Comparison of ENCODE assay signal across 24 mouse cellular contexts in the genomic region with DNA sequence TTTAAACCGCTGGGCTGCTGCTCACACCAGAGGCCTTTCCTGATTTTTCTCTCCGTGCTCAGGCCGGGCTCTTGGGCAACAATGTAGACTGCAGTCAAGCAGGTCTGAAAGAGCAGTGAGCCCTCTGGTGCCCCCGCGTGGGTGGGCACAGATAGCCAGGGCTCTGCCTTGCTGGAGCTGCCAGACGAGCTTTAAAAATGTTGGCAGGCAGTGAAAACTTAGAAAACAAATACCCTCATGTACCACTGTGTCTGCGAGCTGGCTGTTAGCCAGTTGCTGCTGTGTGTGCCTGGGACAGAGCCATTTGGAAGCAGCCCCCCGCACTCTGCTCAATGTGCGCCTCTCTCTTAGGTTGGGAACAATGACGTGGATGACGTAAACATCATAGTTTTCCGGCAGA. TPM values are rescaled to one million over a fixed set of nuclear protein-coding genes. Genes with fewer than 3 reads are reported as not detected.
DNase-seq lines count a peak whose midpoint lies in the region; ATAC-seq lines count a peak whose summit lies in the region.
"Had no signal": no experiment of that assay in that cellular context is flagged by ENCODE, and none has a peak within 500 bp of the region (broad histone marks: within the 10 kb centered on the region; RNA-seq: fewer than 3 reads in every experiment).

No protein-coding gene starts in this region.

- no peaks in the 10 kb centered on the region for H3K9me3 ChIP-seq in hindbrain, embryonic 16.5 days (ENCODE audit: control insufficient read depth, low read length)
- no peaks in the 10 kb centered on the region for H3K9me3 ChIP-seq in hindbrain, embryonic 11.5 days (ENCODE audit: control insufficient read depth, low read length)
- no peaks in the 10 kb centered on the region for H3K9me3 ChIP-seq in midbrain, embryonic 16.5 days (replicated peaks; ENCODE audit: control insufficient read depth, low read length, poor library complexity, severe bottlenecking)
- no peaks in the 10 kb centered on the region for H3K9me3 ChIP-seq in midbrain, embryonic 10.5 days (replicated peaks)
- no peaks in the 10 kb centered on the region for H3K9me3 ChIP-seq in forebrain, embryonic 15.5 days
- H3K9me3 ChIP-seq: embryonic facial prominence, embryonic 12.5 days; liver, embryonic 15.5 days; lung, embryonic 15.5 days; megakaryocyte, embryonic 14.5 days; neural tube, embryonic 12.5 days had no signal

- H3K4me1 ChIP-seq in hindbrain, embryonic 16.5 days (ENCODE audit: control insufficient read depth, insufficient read depth, low read depth, low read length) = no peaks in the 10 kb centered on the region
- H3K4me1 ChIP-seq in hindbrain, embryonic 11.5 days (replicated peaks; ENCODE audit: control insufficient read depth, insufficient read depth, low read length) = no peaks in the 10 kb centered on the region
- H3K4me1 ChIP-seq in midbrain, embryonic 16.5 days (ENCODE audit: control insufficient read depth, insufficient read depth, low read length) = no peaks in the 10 kb centered on the region
- H3K4me1 ChIP-seq in midbrain, embryonic 10.5 days = no peaks in the 10 kb centered on the region
- H3K4me1 ChIP-seq in forebrain, embryonic 15.5 days = peaks cover 4% of the 10 kb centered on the region; the same call in 1 of the 2 replicates
- H3K4me1 ChIP-seq: embryonic facial prominence, embryonic 12.5 days; liver, embryonic 15.5 days; lung, embryonic 15.5 days; neural tube, embryonic 12.5 days had no signal

- peak; percentile 85 for ATAC-seq in hindbrain, embryonic 16.5 days
- ATAC-seq in hindbrain, embryonic 11.5 days (ENCODE audit: low FRiP score) = no peak
- ATAC-seq in midbrain, embryonic 16.5 days = peak; percentile 60; the same call in 1 of the 2 replicates
- peak; percentile 81 for ATAC-seq in forebrain, embryonic 15.5 days (replicated peaks)
- ATAC-seq in CD4-positive, CD25-positive, alpha-beta regulatory T cell, adult 4 months = no peak
- ATAC-seq: activated CD4-positive, CD25-positive, alpha-beta regulatory T cell, adult 4 months; intestine, postnatal 0 days had no signal

- no peak overlapping the region for H3K4me2 ChIP-seq in hindbrain, embryonic 16.5 days (ENCODE audit: low read length)
- no peak overlapping the region for H3K4me2 ChIP-seq in hindbrain, embryonic 11.5 days (replicated peaks; ENCODE audit: low read depth, low read length)
- H3K4me2 ChIP-seq in midbrain, embryonic 16.5 days (ENCODE audit: low read length) = no peak overlapping the region
- H3K4me2 ChIP-seq in forebrain, embryonic 15.5 days (replicated peaks) = no peak overlapping the region
- H3K4me2 ChIP-seq: embryonic facial prominence, embryonic 12.5 days; heart, embryonic 11.5 days; liver, embryonic 15.5 days; lung, embryonic 15.5 days; neural tube, embryonic 12.5 days had no signal

- DNase-seq in hindbrain, embryonic 11.5 days (ENCODE audit: low spot score) = no peak
- DNase-seq in midbrain, embryonic 10.5 days (ENCODE audit: low spot score) = no peak
- no peak for DNase-seq in heart, adult 8-10 months (ENCODE audit: low spot score)
- DNase-seq: adrenal gland, adult 8-10 months; cerebellum, adult 18-20 months; liver; lung, postnatal 36 days; right cerebral cortex, adult 18-20 months; right cerebral cortex, postnatal 4 days; thymus, postnatal 14 days had no signal

- 64% methylated on average over 12 of the region's 12 CpGs for WGBS in hindbrain, embryonic 16.5 days
- WGBS in hindbrain, embryonic 11.5 days = 94% methylated on average over 12 of the region's 12 CpGs
- WGBS in midbrain, embryonic 16.5 days = 80% methylated on average over 12 of the region's 12 CpGs
- 94% methylated on average over 12 of the region's 12 CpGs for WGBS in midbrain, embryonic 10.5 days
- WGBS in forebrain, embryonic 15.5 days = 48% methylated on average over 12 of the region's 12 CpGs

- H3K36me3 ChIP-seq in hindbrain, embryonic 16.5 days (ENCODE audit: control insufficient read depth, insufficient read depth, low read length) = peaks cover 31% of the 10 kb centered on the region
- peaks cover 3% of the 10 kb centered on the region; the same call in 1 of the 2 replicates for H3K36me3 ChIP-seq in hindbrain, embryonic 11.5 days (ENCODE audit: control insufficient read depth, insufficient read depth, low read length)
- H3K36me3 ChIP-seq in midbrain, embryonic 16.5 days (ENCODE audit: control insufficient read depth, insufficient read depth, low read length) = peaks cover 26% of the 10 kb centered on the region
- peaks cover 95% of the 10 kb centered on the region for H3K36me3 ChIP-seq in midbrain, embryonic 10.5 days
- peaks cover 54% of the 10 kb centered on the region for H3K36me3 ChIP-seq in forebrain, embryonic 15.5 days

- no peak overlapping the region for H3K27ac ChIP-seq in hindbrain, embryonic 16.5 days (ENCODE audit: low read depth, low read length)
- no peak overlapping the region for H3K27ac ChIP-seq in hindbrain, embryonic 11.5 days (ENCODE audit: low read depth, low read length)
- no peak overlapping the region for H3K27ac ChIP-seq in midbrain, embryonic 16.5 days (ENCODE audit: low read length)
- H3K27ac ChIP-seq in midbrain, embryonic 10.5 days (replicated peaks) = no peak overlapping the region
- no peak overlapping the region for H3K27ac ChIP-seq in forebrain, embryonic 15.5 days (replicated peaks)
- H3K27ac ChIP-seq: embryonic facial prominence, embryonic 12.5 days; liver, embryonic 15.5 days; lung, embryonic 15.5 days; neural tube, embryonic 12.5 days had no signal

- no peak overlapping the region for H3K9ac ChIP-seq in hindbrain, embryonic 16.5 days (ENCODE audit: low read depth, low read length)
- no peak overlapping the region for H3K9ac ChIP-seq in hindbrain, embryonic 11.5 days (ENCODE audit: low read depth, low read length)
- no peak overlapping the region for H3K9ac ChIP-seq in midbrain, embryonic 16.5 days (ENCODE audit: low read depth, low read length)
- H3K9ac ChIP-seq in forebrain, embryonic 15.5 days (replicated peaks) = no peak overlapping the region
- H3K9ac ChIP-seq: embryonic facial prominence, embryonic 12.5 days; liver, embryonic 15.5 days; lung, embryonic 15.5 days; neural tube, embryonic 12.5 days had no signal

- H3K27me3 ChIP-seq in hindbrain, embryonic 16.5 days (replicated peaks; ENCODE audit: control insufficient read depth, insufficient read depth, low read length) = no peaks in the 10 kb centered on the region
- no peaks in the 10 kb centered on the region for H3K27me3 ChIP-seq in hindbrain, embryonic 11.5 days (ENCODE audit: control insufficient read depth, insufficient read depth, low read length)
- H3K27me3 ChIP-seq in midbrain, embryonic 16.5 days (ENCODE audit: control insufficient read depth, insufficient read depth, low read depth, low read length) = no peaks in the 10 kb centered on the region
- no peaks in the 10 kb centered on the region for H3K27me3 ChIP-seq in midbrain, embryonic 10.5 days (ENCODE audit: low read depth, poor library complexity, severe bottlenecking)
- H3K27me3 ChIP-seq in forebrain, embryonic 15.5 days = no peaks in the 10 kb centered on the region
- H3K27me3 ChIP-seq: embryonic facial prominence, embryonic 12.5 days; liver, embryonic 15.5 days; lung, embryonic 15.5 days; megakaryocyte, embryonic 14.5 days; neural tube, embryonic 12.5 days had no signal

- H3K4me3 ChIP-seq in hindbrain, embryonic 16.5 days (ENCODE audit: low read length) = no peak overlapping the region
- H3K4me3 ChIP-seq in hindbrain, embryonic 11.5 days (ENCODE audit: low read depth, low read length) = no peak overlapping the region
- H3K4me3 ChIP-seq in midbrain, embryonic 16.5 days (ENCODE audit: low read depth, low read length) = no peak overlapping the region
- no peak overlapping the region for H3K4me3 ChIP-seq in midbrain, embryonic 10.5 days
- no peak overlapping the region for H3K4me3 ChIP-seq in forebrain, embryonic 15.5 days
- H3K4me3 ChIP-seq: embryonic facial prominence, embryonic 12.5 days; liver, embryonic 15.5 days; lung, embryonic 15.5 days; megakaryocyte, embryonic 14.5 days; neural tube, embryonic 12.5 days had no signal

RNA-seq across cellular contexts. Expression of a gene that starts 22.9 kb away (rescaled TPM):
- 3.5 and 3.7 TPM in 2 replicates for polyA plus RNA-seq in hindbrain, embryonic 16.5 days (2015; fragmentation: Nextera tagmentation; extraction: Ambion mirVana)
- 0.25 and 0.49 TPM in 2 replicates for polyA plus RNA-seq in hindbrain, embryonic 11.5 days (2014; fragmentation: Nextera tagmentation; extraction: Ambion mirVana)
- 2.4 and 2.8 TPM in 2 replicates for polyA plus RNA-seq in midbrain, embryonic 16.5 days (2015; fragmentation: Nextera tagmentation; extraction: Ambion mirVana)
- 0.12 and 0.19 TPM in 2 replicates for polyA plus RNA-seq in midbrain, embryonic 10.5 days (2016; fragmentation: Nextera tagmentation; extraction: Ambion mirVana)
- 4.8 and 5.2 TPM in 2 replicates for polyA plus RNA-seq in forebrain, embryonic 15.5 days (2015; fragmentation: Nextera tagmentation; extraction: Ambion mirVana)
- not detected for polyA plus RNA-seq in CD4-positive, CD25-positive, alpha-beta regulatory T cell, adult 4 months (2017; shearing (Covaris generic))
- total RNA-seq in heart, adult 8-10 months (2022) = 100 to 1,000 TPM; 130 to 134 (median 132) TPM
- polyA plus RNA-seq: activated CD4-positive, CD25-positive, alpha-beta regulatory T cell, adult 4 months; C2C12 had no signal

RNA-seq across cellular contexts. Expression of a gene that starts 44.2 kb away (rescaled TPM):
- 47.3 TPM in 2 replicates for polyA plus RNA-seq in hindbrain, embryonic 16.5 days (2015; fragmentation: Nextera tagmentation; extraction: Ambion mirVana)
- polyA plus RNA-seq in hindbrain, embryonic 11.5 days (2014; fragmentation: Nextera tagmentation; extraction: Ambion mirVana) = 13.8 and 14.9 TPM in 2 replicates
- polyA plus RNA-seq in midbrain, embryonic 16.5 days (2015; fragmentation: Nextera tagmentation; extraction: Ambion mirVana) = 45.0 and 47.0 TPM in 2 replicates
- 29.9 and 31.0 TPM in 2 replicates for polyA plus RNA-seq in midbrain, embryonic 10.5 days (2016; fragmentation: Nextera tagmentation; extraction: Ambion mirVana)
- polyA plus RNA-seq in forebrain, embryonic 15.5 days (2015; fragmentation: Nextera tagmentation; extraction: Ambion mirVana) = 42.2 and 42.4 TPM in 2 replicates
- 10 to 100 TPM; 18.9 to 26.9 TPM for polyA plus RNA-seq in CD4-positive, CD25-positive, alpha-beta regulatory T cell, adult 4 months (2017; shearing (Covaris generic))
- 100 to 1,000 TPM in 1 of 4 experiments, 10 to 100 TPM in 3; 87.3 to 107 (median 96.3) TPM for total RNA-seq in heart, adult 8-10 months (2022)

RNA-seq across cellular contexts. Expression of a gene that starts 47.6 kb away (rescaled TPM):
- polyA plus RNA-seq in hindbrain, embryonic 16.5 days (2015; fragmentation: Nextera tagmentation; extraction: Ambion mirVana) = 0.53 and 1.0 TPM in 2 replicates
- polyA plus RNA-seq in hindbrain, embryonic 11.5 days (2014; fragmentation: Nextera tagmentation; extraction: Ambion mirVana) = 0.11 and 0.38 TPM in 2 replicates
- polyA plus RNA-seq in midbrain, embryonic 16.5 days (2015; fragmentation: Nextera tagmentation; extraction: Ambion mirVana) = 0.27 and 0.45 TPM in 2 replicates
- polyA plus RNA-seq in midbrain, embryonic 10.5 days (2016; fragmentation: Nextera tagmentation; extraction: Ambion mirVana) = 0.12 and 0.17 TPM in 2 replicates
- polyA plus RNA-seq in forebrain, embryonic 15.5 days (2015; fragmentation: Nextera tagmentation; extraction: Ambion mirVana) = 0.27 TPM in 2 replicates
- polyA plus RNA-seq in CD4-positive, CD25-positive, alpha-beta regulatory T cell, adult 4 months (2017; shearing (Covaris generic)) = not detected
- not detected for total RNA-seq in heart, adult 8-10 months (2022)
- polyA plus RNA-seq: activated CD4-positive, CD25-positive, alpha-beta regulatory T cell, adult 4 months; C2C12; heart, postnatal 0 days had no signal

Comparison
In these comparisons a context has a peak if more than half of its experiments do, and no peak if none do; other contexts are left out.
1. ATAC-seq: peak in hindbrain, embryonic 16.5 days (single experiment), midbrain, embryonic 16.5 days (single experiment) and forebrain, embryonic 15.5 days (single experiment); none in hindbrain, embryonic 11.5 days (single experiment) and CD4-positive, CD25-positive, alpha-beta regulatory T cell, adult 4 months (single experiment).